Comparison of ENCODE assay signal across 9 mouse cellular contexts in genomic region chr11:79223420-79223819, GRCm38 (mm10). TPM values are rescaled to one million over a fixed set of nuclear protein-coding genes. Genes with fewer than 3 reads are reported as not detected.
DNase-seq lines count a peak whose midpoint lies in the region; ATAC-seq lines count a peak whose summit lies in the region.
"Had no signal": no experiment of that assay in that cellular context is flagged by ENCODE, and none has a peak within 500 bp of the region (broad histone marks: within the 10 kb centered on the region; RNA-seq: fewer than 3 reads in every experiment).

No protein-coding gene starts in this region.

- no peak overlapping the region for H3K27ac ChIP-seq in heart, embryonic 11.5 days (ENCODE audit: low read depth, low read length)
- H3K27ac ChIP-seq in macrophage: peak overlapping the region; percentile 86
- no peak overlapping the region for H3K27ac ChIP-seq in midbrain, embryonic 15.5 days
- no peak overlapping the region for H3K27ac ChIP-seq in hindbrain, embryonic 16.5 days (ENCODE audit: low read depth, low read length)
- H3K27ac ChIP-seq: neural tube, embryonic 12.5 days had no signal

- no peak overlapping the region for H3K4me2 ChIP-seq in heart, embryonic 11.5 days
- H3K4me2 ChIP-seq in midbrain, embryonic 15.5 days: no peak overlapping the region
- no peak overlapping the region for H3K4me2 ChIP-seq in hindbrain, embryonic 16.5 days (ENCODE audit: low read length)
- H3K4me2 ChIP-seq: neural tube, embryonic 12.5 days had no signal

- no peaks in the 10 kb centered on the region for H3K27me3 ChIP-seq in heart, embryonic 11.5 days (ENCODE audit: control insufficient read depth, insufficient read depth, low read length)
- no peaks in the 10 kb centered on the region for H3K27me3 ChIP-seq in midbrain, embryonic 15.5 days (replicated peaks)
- no peaks in the 10 kb centered on the region for H3K27me3 ChIP-seq in hindbrain, embryonic 16.5 days (replicated peaks; ENCODE audit: control insufficient read depth, insufficient read depth, low read length)
- H3K27me3 ChIP-seq: neural tube, embryonic 12.5 days had no signal

- no peaks in the 10 kb centered on the region for H3K79me2 ChIP-seq in macrophage (ENCODE audit: inconsistent target)

- DNase-seq in heart, adult 18-20 months: peak; percentile 55 to 76
- peak; percentile 53 for DNase-seq in CD4-positive helper T cell, adult 2 months (ENCODE audit: low read depth, low spot score)
- DNase-seq in left cerebral cortex, postnatal 36 days (ENCODE audit: low spot score in 2 of 2): no peak

- no peak for ATAC-seq in heart, embryonic 11.5 days (replicated peaks; ENCODE audit: insufficient number of reproducible peaks, low FRiP score, low TSS enrichment)
- peak; percentile 77 for ATAC-seq in common myeloid progenitor, adult 5-6 weeks (replicated peaks; ENCODE audit: low read depth, poor library complexity, severe bottlenecking)
- ATAC-seq in midbrain, embryonic 15.5 days (replicated peaks): no peak
- no peak for ATAC-seq in hindbrain, embryonic 16.5 days

- H3K4me1 ChIP-seq in heart, embryonic 11.5 days (ENCODE audit: control insufficient read depth, insufficient read depth, low read length): peaks cover 7% of the 10 kb centered on the region
- peaks cover 3% of the 10 kb centered on the region; the same call in 1 of the 2 replicates for H3K4me1 ChIP-seq in midbrain, embryonic 15.5 days
- H3K4me1 ChIP-seq in hindbrain, embryonic 16.5 days (ENCODE audit: control insufficient read depth, insufficient read depth, low read depth, low read length): no peaks in the 10 kb centered on the region; the same call in 1 of the 2 replicates
- H3K4me1 ChIP-seq: neural tube, embryonic 12.5 days had no signal

- 79% methylated on average over 6 of the region's 6 CpGs for WGBS in heart, embryonic 11.5 days (ENCODE audit: insufficient replicate concordance)
- WGBS in macrophage (ENCODE audit: missing documents): 47% methylated on average over 6 of the region's 6 CpGs
- WGBS in midbrain, embryonic 15.5 days: 88% methylated on average over 6 of the region's 6 CpGs
- WGBS in hindbrain, embryonic 16.5 days: 88% methylated on average over 6 of the region's 6 CpGs

- intact Hi-C loops in left cerebral cortex, postnatal 36 days (cut with DNase I): no loop called here

- no peaks in the 10 kb centered on the region for H3K36me3 ChIP-seq in heart, embryonic 11.5 days (ENCODE audit: control insufficient read depth, insufficient read depth, low read length)
- no peaks in the 10 kb centered on the region for H3K36me3 ChIP-seq in macrophage (ENCODE audit: inconsistent target)
- H3K36me3 ChIP-seq in midbrain, embryonic 15.5 days (replicated peaks): no peaks in the 10 kb centered on the region
- no peaks in the 10 kb centered on the region for H3K36me3 ChIP-seq in hindbrain, embryonic 16.5 days (ENCODE audit: control insufficient read depth, insufficient read depth, low read length)
- H3K36me3 ChIP-seq: neural tube, embryonic 12.5 days had no signal

- H3K9ac ChIP-seq in heart, embryonic 11.5 days (ENCODE audit: low read depth, low read length): no peak overlapping the region
- no peak overlapping the region for H3K9ac ChIP-seq in midbrain, embryonic 15.5 days
- no peak overlapping the region for H3K9ac ChIP-seq in hindbrain, embryonic 16.5 days (ENCODE audit: low read depth, low read length)
- H3K9ac ChIP-seq: neural tube, embryonic 12.5 days had no signal

- no peaks in the 10 kb centered on the region for H3K9me3 ChIP-seq in heart, embryonic 11.5 days (replicated peaks; ENCODE audit: control insufficient read depth, low read length)
- no peaks in the 10 kb centered on the region for H3K9me3 ChIP-seq in midbrain, embryonic 15.5 days
- no peaks in the 10 kb centered on the region for H3K9me3 ChIP-seq in hindbrain, embryonic 16.5 days (ENCODE audit: control insufficient read depth, low read length)
- H3K9me3 ChIP-seq: neural tube, embryonic 12.5 days had no signal

- H3K4me3 ChIP-seq in heart, embryonic 11.5 days (ENCODE audit: low read depth, low read length): no peak overlapping the region
- no peak overlapping the region for H3K4me3 ChIP-seq in macrophage (ENCODE audit: inconsistent target)
- no peak overlapping the region for H3K4me3 ChIP-seq in midbrain, embryonic 15.5 days
- H3K4me3 ChIP-seq in hindbrain, embryonic 16.5 days (ENCODE audit: low read length): no peak overlapping the region
- H3K4me3 ChIP-seq: neural tube, embryonic 12.5 days had no signal

RNA-seq across cellular contexts. Expression of gene Wsb1, which starts 31.1 kb away (rescaled TPM):
- total RNA-seq in heart, adult 18-20 months (2021): 10 to 100 TPM; 12.6 to 13.8 TPM
- polyA plus RNA-seq in heart, embryonic 11.5 days (2014; fragmentation: Nextera tagmentation; extraction: Ambion mirVana): 196 and 230 TPM in 2 replicates
- total RNA-seq in common myeloid progenitor, adult 5-6 weeks (2017): 118 and 127 TPM in 2 replicates
- total RNA-seq in macrophage (2018; cell fraction: chromatin; rRNA removed): 1,000 to 10,000 TPM in 14 of 26 experiments, 100 to 1,000 TPM in 12; 636 to 1,823 (median 1,003) TPM
- 100 to 1,000 TPM in 6 of 26 experiments, 10 to 100 TPM in 20; 29.6 to 153 (median 74.1) TPM for total RNA-seq in macrophage (2018; cell fraction: cytosol; rRNA removed)
- total RNA-seq in macrophage (2018; cell fraction: nucleus; rRNA removed): 1,000 to 10,000 TPM in 6 of 26 experiments, 100 to 1,000 TPM in 20; 489 to 1,465 (median 803) TPM
- 75.5 to 113 TPM (median 94.4 TPM) in 3 replicates for polyA plus RNA-seq in macrophage (2018)
- 463 and 505 TPM in 2 replicates for polyA plus RNA-seq in midbrain, embryonic 15.5 days (2015; fragmentation: Nextera tagmentation; extraction: Ambion mirVana)
- polyA plus RNA-seq in hindbrain, embryonic 16.5 days (2015; fragmentation: Nextera tagmentation; extraction: Ambion mirVana): 380 and 432 TPM in 2 replicates
- 10 to 100 TPM; 54.0 to 84.7 TPM for total RNA-seq in left cerebral cortex, postnatal 36 days (2021)

Comparison
In these comparisons a context has a peak if more than half of its experiments do, and no peak if none do; other contexts are left out.
1. DNase-seq: peak in heart, adult 18-20 months (2 of 2) and CD4-positive helper T cell, adult 2 months (single experiment); none in left cerebral cortex, postnatal 36 days (0 of 2).